Mouse (Mus musculus): ENCODE data around the gene Arhgef2.
A peak's percentile ranks its signal among the peaks of the same experiment; 100 is the strongest.

Arhgef2 gene

GRCm38 (mm10) chr3:88684980-88685941 lies 79.5 kb downstream of the Arhgef2 start, which contains the start of gene Khdc4:
Gene Khdc4 (plus strand): TSS chr3:88685803.
- peak; percentile 97 to 99 for DNase-seq

GRCm38 (mm10) chr3:88685958-88686451 lies 80.2 kb downstream of the Arhgef2 start:
- peak in 1 of 2 experiments; percentile 51 for DNase-seq

GRCm38 (mm10) chr3:88686734-88687611 lies 81.2 kb downstream of the Arhgef2 start:
- DNase-seq: no peak

GRCm38 (mm10) chr3:88689079-88689478 lies 83.3 kb downstream of the Arhgef2 start:
- no peak for DNase-seq

GRCm38 (mm10) chr3:88695545-88695944 lies 89.8 kb downstream of the Arhgef2 start:
- no peak for DNase-seq

Data from kidney, adult 8-10 months (tissue).